Comparison of ENCODE assay signal across 44 mouse cellular contexts in the genomic region with DNA sequence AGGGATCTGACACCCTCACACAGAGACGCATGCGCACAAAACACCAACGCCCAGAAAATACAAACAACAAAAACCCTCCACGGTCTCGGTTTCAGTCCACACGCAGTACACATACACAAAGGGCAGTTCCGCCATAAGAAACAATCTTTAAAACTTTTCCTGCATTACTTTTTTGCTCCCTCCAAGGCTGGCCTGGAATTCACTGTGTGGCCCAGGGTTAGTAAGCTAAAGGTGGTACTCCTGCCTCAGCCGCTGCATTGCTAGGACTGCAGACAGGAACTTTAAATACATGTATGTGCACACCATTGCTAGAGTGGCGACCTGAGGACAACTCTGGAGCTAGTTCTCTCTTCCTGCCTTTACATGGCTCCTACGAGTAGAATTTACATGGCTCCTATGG. TPM values are rescaled to one million over a fixed set of nuclear protein-coding genes. Genes with fewer than 3 reads are reported as not detected.
"Had no signal": no experiment of that assay in that cellular context is flagged by ENCODE, and none has a peak within 500 bp of the region (broad histone marks: within the 10 kb centered on the region; RNA-seq: fewer than 3 reads in every experiment).

No protein-coding gene starts in this region.

- H3K9ac ChIP-seq: limb, embryonic 12.5 days; limb, embryonic 15.5 days; liver, embryonic 12.5 days; liver, embryonic 13.5 days; liver, embryonic 14.5 days; liver, embryonic 15.5 days; liver, postnatal 0 days; lung, embryonic 14.5 days; lung, embryonic 15.5 days; midbrain, embryonic 12.5 days; midbrain, embryonic 13.5 days; neural tube, embryonic 12.5 days; neural tube, embryonic 13.5 days had no signal

- H3K4me1 ChIP-seq: megakaryocyte, embryonic 14.5 days had no signal

- H3K4me3 ChIP-seq: left cerebral cortex, adult 2 months; limb, embryonic 12.5 days; limb, embryonic 15.5 days; liver, embryonic 12.5 days; liver, embryonic 13.5 days; liver, embryonic 15.5 days; lung, embryonic 15.5 days; megakaryocyte, embryonic 14.5 days; midbrain, embryonic 10.5 days; midbrain, embryonic 12.5 days; midbrain, embryonic 13.5 days; myocyte; neural tube, embryonic 12.5 days; neural tube, embryonic 13.5 days had no signal

- H3K9me3 ChIP-seq: limb, embryonic 12.5 days; limb, embryonic 15.5 days; liver, embryonic 12.5 days; liver, embryonic 13.5 days; liver, embryonic 15.5 days; lung, embryonic 15.5 days; megakaryocyte, embryonic 14.5 days; midbrain, embryonic 10.5 days; midbrain, embryonic 12.5 days; midbrain, embryonic 13.5 days; neural tube, embryonic 13.5 days had no signal

- H3K27me3 ChIP-seq: limb, embryonic 12.5 days; limb, embryonic 15.5 days; liver, embryonic 12.5 days; liver, embryonic 13.5 days; liver, embryonic 15.5 days; lung, embryonic 15.5 days; midbrain, embryonic 12.5 days; midbrain, embryonic 13.5 days; neural tube, embryonic 12.5 days; neural tube, embryonic 13.5 days had no signal

- DNase-seq: left cerebral cortex, postnatal 4 days; liver; liver, embryonic 13.5 days; liver, postnatal 0 days; lung, adult 18-20 months; lung, adult 2 months; lung, embryonic 14.5 days; lung, postnatal 10 days; lung, postnatal 14 days; lung, postnatal 36 days; lung, postnatal 4 days; midbrain, embryonic 14.5 days had no signal

- H3K4me2 ChIP-seq: limb, embryonic 12.5 days; limb, embryonic 15.5 days; liver, embryonic 11.5 days; liver, embryonic 12.5 days; liver, embryonic 13.5 days; liver, embryonic 15.5 days; lung, embryonic 14.5 days; lung, embryonic 15.5 days; midbrain, embryonic 12.5 days; midbrain, embryonic 13.5 days; neural tube, embryonic 12.5 days; neural tube, embryonic 13.5 days had no signal

- ATAC-seq: liver, embryonic 12.5 days; liver, postnatal 0 days; lung, postnatal 0 days; midbrain, embryonic 13.5 days; midbrain, embryonic 16.5 days had no signal

- H3K27ac ChIP-seq: left cerebral cortex, adult 2 months; limb, embryonic 12.5 days; limb, embryonic 15.5 days; liver, embryonic 12.5 days; liver, embryonic 13.5 days; liver, embryonic 14.5 days; liver, embryonic 15.5 days; lung, embryonic 15.5 days; macrophage; midbrain, embryonic 10.5 days; midbrain, embryonic 12.5 days; midbrain, embryonic 13.5 days; neural tube, embryonic 12.5 days; neural tube, embryonic 13.5 days had no signal

RNA-seq across cellular contexts. Expression of a gene that starts 6.3 kb away (rescaled TPM):
- polyA plus RNA-seq: macrophage had no signal

RNA-seq across cellular contexts. Expression of a gene that starts 18.5 kb away (rescaled TPM):
- total RNA-seq: left cerebral cortex, adult 2 months; left cerebral cortex, adult 8-10 months; left cerebral cortex, postnatal 14 days; left cerebral cortex, postnatal 25 days; left cerebral cortex, postnatal 36 days; left cerebral cortex, postnatal 4 days; liver, adult 2 months; megakaryocyte progenitor cell, adult 5-6 weeks; megakaryocyte, adult 5-6 weeks; megakaryocyte-erythroid progenitor cell, adult 5-6 weeks; midbrain, postnatal 0 days; monocyte, adult 5-6 weeks had no signal
- polyA plus RNA-seq: limb, embryonic 11.5 days; limb, embryonic 12.5 days; limb, embryonic 15.5 days; liver, embryonic 11.5 days; liver, embryonic 12.5 days; liver, embryonic 13.5 days; liver, embryonic 14.5 days; liver, embryonic 15.5 days; liver, embryonic 16.5 days; liver, postnatal 0 days; lung, embryonic 14.5 days; lung, embryonic 15.5 days; lung, embryonic 16.5 days; macrophage; midbrain, embryonic 12.5 days; midbrain, embryonic 13.5 days; midbrain, embryonic 16.5 days; midbrain, postnatal 0 days; myocyte; neural tube, embryonic 11.5 days; neural tube, embryonic 12.5 days; neural tube, embryonic 13.5 days had no signal
